Mouse (Mus musculus) gastrocnemius, adult 2 months (tissue): Measurements from ENCODE around the gene Slco4a1. TPM values are rescaled to one million over a fixed set of nuclear protein-coding genes. Genes with fewer than 3 reads are reported as not detected.

ENCODE experiments used
- DNase-seq: peaks from one replicate; pipeline ENCODE4 v3.0.0; 2022
- H3K27ac ChIP-seq: fragments of 200-600 bp; 2 replicates; pipeline ENCODE4 v1.8.1; 2022; ENCODE audit warnings: mild to moderate bottlenecking
- H3K4me3 ChIP-seq: fragments of 200-600 bp; 2 replicates; pipeline ENCODE4 v1.8.1; 2022; ENCODE audit warnings: mild to moderate bottlenecking, moderate library complexity
- CTCF ChIP-seq: fragments of 200-600 bp; IDR thresholded peaks from 2 replicates; pipeline ENCODE4 v1.8.1; 2022; ENCODE audit warnings: antibody characterized with exemption, mild to moderate bottlenecking, moderate library complexity
- intact Hi-C: fragments of 180-260 bp; cut with DNase I; formaldehyde crosslinking; loops from one replicate; pipeline ENCODE4 v1.15.1; 2025
- total RNA-seq, 2 experiments: library from RNA; stranded (reverse); gene quantifications; 2 replicates each; pipeline ENCODE4 v1.2.3; 2021

Gene Slco4a1
- total RNA-seq, 2 experiments from 2014 or later = 0.15 TPM; not detected in 1

- no peak for TF ChIP-seq CTCF
- Histone ChIP-seq H3K4me3 (no peak overlapping the region), H3K27ac (no peak overlapping the region)
- DNase-seq = no peak
- intact Hi-C loops = loop anchor here (1.0 to 10.0 kb wide), 2 partner anchors 85 to 158 kb away; partner anchors contain the start of gene Cables2
Measured at GRCm38 (mm10) chr2:180432751-180433150, 23.3 kb upstream of the Slco4a1 start.

- intact Hi-C loops = loop anchor here (10.0 kb wide), 1 partner anchor 159 kb away; the partner anchor contains the start of gene Cables2
- Histone ChIP-seq H3K27ac (no peak overlapping the region), H3K4me3 (no peak overlapping the region)
- no peak for DNase-seq
- TF ChIP-seq CTCF = no peak
Measured at GRCm38 (mm10) chr2:180433350-180433749, 22.7 kb upstream of the Slco4a1 start.

GRCm38 (mm10) chr2:180435341-180435926 is 20.6 kb upstream of the Slco4a1 start:
- DNase-seq = no peak
- no peak overlapping the region for H3K4me3 ChIP-seq
- no peak overlapping the region for H3K27ac ChIP-seq
- no peak for TF ChIP-seq CTCF
- intact Hi-C loops = loop anchor here (10.0 kb wide), 1 partner anchor 161 kb away; the partner anchor contains the start of gene Cables2

GRCm38 (mm10) chr2:180437149-180437864 is 18.7 kb upstream of the Slco4a1 start:
- intact Hi-C loops = loop anchor here (10.0 kb wide), 1 partner anchor 163 kb away; the partner anchor contains the start of gene Cables2
- DNase-seq = no peak
- Histone ChIP-seq H3K4me3 (no peak overlapping the region), H3K27ac (no peak overlapping the region)
- TF ChIP-seq CTCF = no peak

- intact Hi-C loops = loop anchor here (10.0 kb wide), 1 partner anchor 165 kb away; the partner anchor contains the start of gene Cables2
- TF ChIP-seq CTCF = no peak
- DNase-seq = no peak
- H3K27ac ChIP-seq = no peak overlapping the region
- H3K4me3 ChIP-seq = no peak overlapping the region
Measured at GRCm38 (mm10) chr2:180439791-180440190, 16.3 kb upstream of the Slco4a1 start.

GRCm38 (mm10) chr2:180440596-180441332 is 15.3 kb upstream of the Slco4a1 start:
- DNase-seq = no peak
- H3K27ac ChIP-seq = no peak overlapping the region
- no peak for TF ChIP-seq CTCF
- intact Hi-C loops = no loop called here
- H3K4me3 ChIP-seq = no peak overlapping the region

- Histone ChIP-seq H3K4me3 (no peak overlapping the region), H3K27ac (no peak overlapping the region)
- intact Hi-C loops = no loop called here
- DNase-seq = no peak
- TF ChIP-seq CTCF = no peak
Measured at GRCm38 (mm10) chr2:180442061-180442460, 14.0 kb upstream of the Slco4a1 start.

GRCm38 (mm10) chr2:180443861-180444260 is 12.2 kb upstream of the Slco4a1 start:
- intact Hi-C loops = no loop called here
- H3K4me3 ChIP-seq = no peak overlapping the region
- TF ChIP-seq CTCF = no peak

GRCm38 (mm10) chr2:180444957-180445785 is 10.9 kb upstream of the Slco4a1 start:
- no peak overlapping the region for H3K27ac ChIP-seq
- intact Hi-C loops = no loop called here
- no peak overlapping the region for H3K4me3 ChIP-seq
- DNase-seq = no peak
- no peak for TF ChIP-seq CTCF

More at GRCm38 (mm10) chr2:180443861-180444260, 12.2 kb upstream of the Slco4a1 start:
- no peak for DNase-seq
- H3K27ac ChIP-seq = no peak overlapping the region

- intact Hi-C loops = no loop called here
- no peak for TF ChIP-seq CTCF
- Histone ChIP-seq H3K4me3 (no peak overlapping the region), H3K27ac (no peak overlapping the region)
- no peak for DNase-seq
Measured at GRCm38 (mm10) chr2:180445962-180446361, 10.1 kb upstream of the Slco4a1 start.

GRCm38 (mm10) chr2:180449007-180449406 is 7.0 kb upstream of the Slco4a1 start:
- Histone ChIP-seq H3K4me3 (no peak overlapping the region), H3K27ac (no peak overlapping the region)
- intact Hi-C loops = no loop called here
- DNase-seq = no peak
- no peak for TF ChIP-seq CTCF

GRCm38 (mm10) chr2:180450529-180450928 is 5.5 kb upstream of the Slco4a1 start:
- H3K27ac ChIP-seq = no peak overlapping the region
- intact Hi-C loops = no loop called here
- no peak for TF ChIP-seq CTCF
- DNase-seq = no peak
- no peak overlapping the region for H3K4me3 ChIP-seq
